Mouse (Mus musculus): ENCODE data around the gene Wdr41.

Wdr41 gene

DNA sequence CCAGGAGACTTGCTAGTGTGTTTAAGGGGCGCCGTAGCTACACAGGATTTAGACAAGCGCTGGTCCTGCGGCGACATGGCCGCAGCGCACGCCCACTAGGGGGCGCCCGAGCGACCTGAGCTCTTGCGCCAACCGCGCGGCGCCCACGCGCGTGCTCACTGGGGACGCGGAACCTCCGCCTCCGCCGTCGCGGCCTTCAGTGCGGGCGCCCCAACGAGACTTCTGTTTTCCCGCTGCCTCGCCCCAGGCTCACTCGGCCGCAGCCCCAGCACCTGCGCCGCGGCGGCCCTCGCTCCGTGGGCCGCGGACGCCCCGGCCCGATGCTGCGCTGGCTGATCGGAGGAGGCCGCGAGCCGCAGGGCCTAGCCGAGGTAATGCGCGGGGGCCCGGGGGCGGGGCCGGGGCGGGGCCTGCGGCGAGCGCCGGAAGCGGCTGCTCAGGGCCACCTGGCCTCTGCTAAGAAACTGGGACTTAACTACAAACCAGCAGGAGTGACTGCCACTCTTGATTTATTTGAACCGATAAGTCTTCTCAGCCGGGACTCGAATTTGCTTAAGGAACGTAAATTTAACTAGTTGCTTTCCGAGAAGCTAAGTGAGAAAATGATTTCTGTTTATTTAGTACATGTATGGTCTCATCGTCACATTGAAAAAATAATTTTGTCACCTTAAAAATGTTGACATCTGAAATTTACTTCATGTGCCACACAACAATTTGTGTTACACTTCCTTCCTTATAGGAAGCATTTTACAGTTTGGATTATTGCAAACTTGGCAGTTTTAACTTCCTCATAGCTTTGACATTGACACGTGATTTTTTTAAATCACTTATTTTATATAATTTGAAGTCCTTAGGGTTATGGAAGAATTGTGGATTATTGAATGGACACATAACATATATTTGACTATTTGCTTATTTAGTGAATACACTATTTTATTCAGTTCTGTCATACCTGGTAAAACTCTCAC, at the start of gene Wdr41:
Wdr41 (plus strand) TSS at position 126 of the 968 bp plus-strand sequence.
- DNase-seq, result peak; percentile 91

DNA sequence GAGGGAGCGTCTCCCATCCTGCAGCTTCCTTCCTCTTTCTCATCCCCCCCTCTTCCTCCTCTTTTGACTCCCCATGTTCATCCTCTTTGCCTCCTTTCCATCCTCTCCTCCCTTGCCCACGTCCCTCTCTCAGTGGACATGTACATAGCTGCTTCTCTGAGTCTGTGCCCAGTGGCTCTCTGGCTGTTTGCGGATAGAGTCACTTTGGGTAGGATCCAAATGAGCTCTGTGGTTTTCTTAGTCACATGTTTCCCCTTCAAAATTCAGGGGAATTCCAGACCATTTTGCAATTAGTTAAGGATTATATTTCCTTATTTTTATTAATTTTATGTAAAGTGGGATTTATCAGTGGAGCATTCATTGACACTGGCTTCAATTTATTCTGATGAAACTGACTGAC, 48.1 kb upstream of the Wdr41 start:
- no peak for DNase-seq

DNA sequence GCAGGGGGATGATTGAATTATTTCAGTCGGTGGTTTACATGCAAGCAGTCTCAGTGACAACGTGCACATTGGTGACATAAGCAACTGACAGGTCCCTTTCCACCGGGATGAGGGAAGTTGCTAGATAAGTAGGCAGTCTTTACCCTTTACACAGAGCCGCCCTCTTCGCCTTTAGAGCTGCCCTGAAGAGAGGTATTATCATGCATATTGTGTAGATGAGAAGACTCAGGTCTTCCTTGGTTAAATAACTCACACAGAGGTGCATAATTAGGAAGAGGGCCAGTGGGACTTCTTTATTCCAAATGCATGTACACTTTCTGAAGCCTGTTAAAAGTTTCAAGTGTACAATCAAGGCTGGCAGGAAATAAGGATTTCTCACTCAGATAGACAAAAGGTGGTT, 37.7 kb upstream of the Wdr41 start:
- DNase-seq, result no peak

DNA sequence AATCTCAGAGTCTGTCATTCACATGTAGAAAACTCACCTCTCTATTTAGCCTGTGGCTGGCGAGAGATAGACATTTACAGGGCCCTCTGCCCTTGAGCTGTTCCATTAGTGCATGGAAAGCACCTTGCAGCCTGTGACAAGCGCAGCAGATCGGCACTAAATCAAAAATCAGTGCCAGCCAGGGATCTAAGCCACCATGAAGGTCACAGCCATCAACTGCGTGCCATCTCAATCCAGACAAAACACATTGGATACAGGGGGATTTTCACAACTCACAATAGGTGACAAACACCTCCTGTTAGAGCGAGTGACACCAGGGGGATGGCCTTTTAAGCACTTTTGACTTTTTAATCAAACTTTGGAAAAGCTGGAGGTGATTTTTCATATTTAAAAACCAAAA, 36.0 kb upstream of the Wdr41 start:
- no peak for DNase-seq

DNA sequence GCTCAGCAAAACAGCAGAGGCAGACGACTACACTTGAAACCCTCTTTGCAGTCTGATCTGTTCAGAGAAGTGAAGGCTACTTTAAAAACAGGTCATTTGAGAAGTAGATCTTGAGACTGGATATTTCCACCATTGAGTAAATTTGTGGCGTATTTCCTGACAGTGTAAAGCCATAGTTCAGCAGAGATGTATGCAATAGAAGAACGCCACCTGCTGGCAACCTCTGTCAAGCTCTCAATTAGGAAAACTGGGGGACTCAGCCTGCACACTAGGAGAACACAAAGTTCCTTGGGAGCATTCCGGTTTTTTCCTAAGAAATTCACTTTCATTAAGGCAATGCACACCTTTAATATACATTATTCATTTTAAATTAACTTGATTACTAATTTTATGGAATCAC, 34.9 kb upstream of the Wdr41 start:
- peak; percentile 9 for DNase-seq

DNA sequence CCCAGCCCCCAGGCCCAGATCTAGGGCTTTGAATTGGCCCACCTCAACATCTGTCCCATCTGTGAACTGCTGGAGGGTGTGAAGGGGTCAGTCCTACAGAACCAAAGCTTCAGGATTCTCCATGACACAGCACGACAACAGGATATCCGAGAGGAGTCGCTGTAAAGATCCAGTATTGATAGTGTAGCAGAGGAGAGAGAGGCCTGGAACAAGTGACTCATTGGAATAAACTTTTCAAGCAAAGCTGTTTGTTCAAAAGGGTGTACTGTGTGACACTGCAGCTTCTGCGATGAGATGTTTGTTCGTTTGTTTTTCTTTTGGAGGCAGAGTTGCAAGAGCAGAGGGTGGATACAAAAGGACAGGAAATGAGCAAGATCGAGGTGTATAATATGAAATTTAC, 20.2 kb upstream of the Wdr41 start:
- no peak for DNase-seq

DNA sequence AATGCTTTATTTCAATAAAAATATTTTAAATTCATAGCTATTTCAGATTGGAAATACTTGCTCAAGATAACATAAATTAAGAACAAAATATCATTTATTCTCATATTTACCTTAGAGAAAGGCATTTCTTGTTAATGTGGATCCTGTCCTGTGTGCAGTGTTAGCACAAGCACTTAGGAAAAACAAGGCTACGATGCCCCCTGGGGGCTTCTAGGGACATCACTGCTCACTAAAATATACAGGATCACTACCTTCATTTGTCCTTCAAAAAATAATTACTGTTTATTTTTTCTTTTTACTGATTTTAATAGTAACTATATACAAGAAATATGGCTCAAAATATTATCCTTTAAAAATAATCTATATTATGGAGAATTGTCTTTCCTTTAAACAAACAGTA, 18.2 kb upstream of the Wdr41 start:
- no peak for DNase-seq

DNA sequence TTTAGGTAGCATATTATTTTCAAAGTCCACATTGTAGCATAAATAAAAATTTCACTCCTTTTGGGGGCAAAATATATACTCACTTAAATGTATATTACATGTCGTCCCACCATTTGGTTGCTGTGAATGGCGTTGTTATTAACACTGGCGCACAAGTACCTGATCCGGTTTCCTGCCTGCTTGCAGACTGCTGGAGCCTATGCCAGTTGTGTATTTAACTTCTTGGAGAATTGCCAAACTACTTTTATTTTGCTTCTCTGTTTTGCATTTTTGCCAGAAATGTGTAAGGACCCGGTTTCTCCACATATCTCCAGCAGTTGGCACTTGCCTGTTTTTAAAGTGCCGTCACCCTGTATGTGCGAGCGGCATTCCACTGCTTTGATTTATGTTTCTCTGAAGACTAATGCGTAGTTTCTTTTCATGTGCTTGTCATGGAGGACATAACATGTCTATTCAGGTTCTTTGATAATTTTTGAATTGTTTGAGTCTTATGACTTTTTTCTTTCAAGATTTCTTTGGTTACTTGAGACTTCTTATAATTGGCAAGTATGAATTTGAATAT, 6.1 kb upstream of the Wdr41 start:
- no peak for DNase-seq

DNA sequence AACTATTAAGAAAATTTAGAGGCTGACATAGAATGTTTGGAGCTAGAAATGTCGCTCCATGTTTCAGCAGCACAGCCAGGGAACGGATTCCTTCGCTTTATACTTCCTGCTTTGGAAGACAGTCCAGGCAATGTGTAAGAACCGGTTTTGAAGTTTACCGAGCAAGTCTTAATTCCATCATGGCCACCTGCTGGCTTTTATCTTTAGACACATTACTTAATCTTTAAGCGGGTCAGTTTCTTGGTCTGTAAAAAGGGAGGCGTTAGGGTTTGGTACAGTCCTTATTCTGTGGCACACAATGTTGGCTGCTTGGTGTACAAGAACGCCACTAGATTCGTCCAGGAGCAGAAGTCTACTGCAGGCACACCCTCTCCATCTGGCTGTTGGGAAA, 321 bp upstream of the Wdr41 start:
- DNase-seq, result no peak

DNA sequence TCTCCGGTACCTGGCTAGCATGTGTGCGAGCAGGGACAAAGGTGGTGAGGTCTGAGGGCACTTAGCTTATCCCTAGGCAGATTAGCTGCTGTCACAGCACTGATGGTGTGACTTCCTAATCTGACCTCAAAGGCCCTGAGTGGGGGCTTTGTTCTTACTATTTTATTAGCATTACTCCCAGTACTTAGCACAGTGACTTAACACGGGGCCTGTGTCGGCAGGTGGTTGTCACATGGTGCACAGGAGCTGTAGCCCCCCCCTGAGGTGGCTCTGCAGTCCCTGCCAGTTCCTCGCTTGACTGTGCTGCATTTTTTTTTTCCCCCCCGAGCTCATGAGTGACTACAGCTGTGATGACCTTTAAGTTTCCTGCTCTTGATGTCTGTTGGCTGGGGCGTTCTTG, 2.9 kb downstream of the Wdr41 start:
- DNase-seq, result no peak

DNA sequence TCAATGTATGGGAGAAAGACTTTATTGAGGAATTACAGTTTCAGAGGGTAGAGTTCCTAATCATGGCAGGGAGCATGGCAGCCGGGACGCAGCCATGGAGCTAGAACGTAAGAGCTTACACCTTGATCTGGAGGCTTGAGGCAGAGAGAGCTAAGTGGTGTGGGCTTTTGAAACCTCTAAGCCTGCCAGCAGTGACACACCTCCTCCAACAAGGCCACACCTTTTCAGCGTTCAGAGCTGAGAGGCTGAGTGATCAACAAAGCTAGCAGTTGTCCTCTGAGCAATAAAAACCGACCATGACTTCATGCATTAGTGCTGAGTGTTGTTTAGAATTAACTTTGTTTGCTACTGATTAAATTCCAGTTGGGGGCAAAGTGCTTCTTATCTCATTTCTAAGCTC, 14.4 kb downstream of the Wdr41 start:
- no peak for DNase-seq

DNA sequence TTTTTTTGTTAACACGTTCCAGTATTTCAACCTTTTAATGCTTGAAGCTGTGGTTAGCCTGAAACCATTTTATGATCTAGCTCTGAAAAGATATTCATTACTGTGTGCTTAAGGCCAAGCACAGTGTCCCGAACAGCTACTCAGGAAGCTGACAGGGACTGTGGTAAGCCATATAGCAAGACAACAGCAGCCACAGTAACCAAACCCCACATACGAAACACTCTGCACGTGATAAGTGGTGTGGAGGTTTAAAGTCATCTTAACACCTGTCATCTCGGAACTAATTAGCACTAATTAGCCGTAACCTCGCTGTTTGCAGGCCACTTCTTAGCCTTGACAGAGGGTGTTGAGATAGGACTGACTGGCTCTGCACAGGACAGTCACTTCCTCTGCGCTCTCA, 31.1 kb downstream of the Wdr41 start:
- no peak for DNase-seq

DNA sequence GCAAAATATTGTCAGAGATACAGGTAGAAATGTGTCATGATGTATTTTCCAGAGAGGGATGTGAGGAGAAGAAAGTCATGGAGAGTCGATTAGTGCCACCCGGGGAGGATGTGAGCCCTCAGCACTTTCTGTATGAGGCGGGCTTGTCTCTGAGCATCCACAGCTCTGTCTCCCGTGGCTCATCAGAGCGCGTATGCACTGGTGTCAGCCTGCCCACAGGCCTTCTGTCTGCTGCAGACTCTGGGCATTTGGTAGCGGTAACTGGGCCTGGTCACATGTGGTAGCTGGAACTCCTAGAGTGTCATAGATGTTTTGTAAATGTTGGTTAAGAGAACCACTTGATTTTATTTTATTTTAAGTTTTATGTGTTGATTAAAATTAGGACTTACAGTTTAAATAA, 33.1 kb downstream of the Wdr41 start:
- no peak for DNase-seq

DNA sequence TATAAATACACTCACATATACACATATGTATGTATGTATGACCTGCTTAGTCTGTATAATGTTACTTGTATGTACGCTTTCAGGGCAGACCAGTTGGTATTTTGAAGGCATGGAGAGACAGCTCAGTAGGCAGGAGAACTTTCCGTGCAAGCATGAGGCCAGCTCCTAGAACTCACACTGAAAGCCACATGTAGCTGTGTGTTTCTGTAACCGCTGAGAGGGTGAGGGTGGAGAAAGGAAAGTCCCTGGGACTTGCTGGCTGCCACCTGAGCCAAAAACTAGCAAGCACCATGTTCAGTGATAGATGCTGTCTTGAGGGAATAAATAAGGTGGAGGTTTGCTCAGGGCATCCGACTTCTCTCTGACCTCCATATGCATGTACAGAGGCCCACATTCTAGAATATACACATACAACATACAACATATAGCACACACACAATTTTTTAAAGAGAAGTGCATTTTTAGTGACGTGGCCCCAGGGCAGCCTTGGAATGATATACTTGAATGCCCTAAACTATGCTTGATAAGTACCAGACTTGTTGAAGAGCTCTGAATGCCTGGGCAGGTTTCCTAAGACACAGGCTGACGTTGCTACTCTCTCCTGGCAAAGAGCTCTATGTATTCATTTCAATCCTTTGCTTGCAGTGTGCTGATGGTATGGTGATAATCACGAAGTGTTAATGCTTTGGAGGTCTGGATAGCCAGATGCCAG, 35.6 kb downstream of the Wdr41 start:
- DNase-seq, result no peak

DNA sequence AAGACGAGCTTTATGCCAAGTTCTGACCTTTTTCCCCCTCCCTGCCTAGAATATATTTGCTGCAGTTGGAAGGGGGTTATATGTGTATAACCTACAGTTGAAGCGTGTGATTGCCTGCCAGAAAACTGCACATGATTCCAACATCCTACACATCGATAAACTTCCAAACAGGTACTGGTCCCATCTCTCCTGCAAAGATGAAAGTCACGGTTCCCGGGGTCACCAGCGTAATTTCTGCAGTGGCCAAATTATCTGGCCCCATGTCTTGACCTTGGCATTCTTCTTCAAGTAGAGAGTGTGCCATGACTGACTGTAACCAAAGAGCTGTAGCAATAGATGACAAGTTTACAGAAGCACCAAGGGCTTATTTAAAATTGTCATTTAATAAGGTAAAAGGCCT, 41.1 kb downstream of the Wdr41 start:
- no peak for DNase-seq

DNA sequence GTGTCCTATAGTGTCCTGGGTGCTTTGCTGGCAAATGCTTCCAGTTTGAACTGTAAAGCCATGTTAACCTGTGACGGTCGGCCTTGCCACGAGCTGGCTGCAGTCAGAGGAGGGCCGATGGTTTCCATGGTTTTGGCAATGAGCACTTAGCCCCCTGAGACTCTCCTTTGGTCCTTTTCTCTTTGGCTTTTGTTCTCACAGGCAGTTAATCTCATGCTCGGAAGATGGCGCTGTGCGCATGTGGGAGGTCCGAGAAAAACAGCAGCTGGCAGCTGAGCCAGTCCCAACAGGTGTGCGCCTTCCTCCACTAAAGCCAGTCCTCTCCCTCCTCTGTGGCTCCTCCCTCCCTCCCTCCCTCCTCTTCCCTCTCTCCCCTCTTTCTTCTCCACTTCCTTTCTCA, 41.8 kb downstream of the Wdr41 start:
- peak; percentile 40 for DNase-seq

DNA sequence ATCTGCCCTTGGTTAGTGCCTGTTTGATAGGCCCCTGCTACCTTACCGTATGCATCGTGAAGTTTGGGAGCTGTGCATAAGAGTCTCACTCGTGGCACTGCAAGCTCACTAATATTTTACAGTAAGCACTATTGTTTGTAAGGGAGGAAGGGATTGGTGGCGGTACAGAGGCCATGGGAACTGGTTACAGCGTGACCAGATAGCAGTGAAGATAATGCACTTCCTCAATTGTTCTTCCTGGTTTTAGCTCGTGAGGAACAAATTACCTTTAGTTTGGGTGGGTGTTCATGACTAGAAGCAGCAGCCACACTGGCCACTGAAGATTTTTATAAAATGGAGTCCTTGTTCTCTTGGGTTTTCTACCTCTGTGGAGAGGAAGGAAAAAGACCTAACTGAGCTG, 43.2 kb downstream of the Wdr41 start:
- no peak for DNase-seq

DNA sequence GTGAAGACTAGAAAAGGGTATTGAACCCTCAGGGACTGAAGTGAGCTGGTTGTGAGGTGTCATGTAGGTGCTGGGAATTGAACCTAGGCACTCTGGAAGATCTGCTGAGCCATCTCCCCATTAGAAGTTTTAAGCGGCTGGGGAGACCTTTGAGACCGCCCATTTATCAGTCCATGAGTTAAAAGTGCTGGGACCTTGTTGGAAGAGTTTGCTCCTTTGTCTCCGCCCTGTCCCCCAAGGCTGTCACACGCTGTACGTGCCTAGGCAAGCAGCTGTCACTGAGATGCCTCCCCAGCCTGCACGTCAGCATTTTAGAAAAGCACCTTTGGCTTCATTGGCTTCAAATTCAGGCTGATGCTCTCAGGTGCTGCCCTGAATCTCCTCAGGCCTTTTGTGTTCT, 44.1 kb downstream of the Wdr41 start:
- no peak for DNase-seq

DNA sequence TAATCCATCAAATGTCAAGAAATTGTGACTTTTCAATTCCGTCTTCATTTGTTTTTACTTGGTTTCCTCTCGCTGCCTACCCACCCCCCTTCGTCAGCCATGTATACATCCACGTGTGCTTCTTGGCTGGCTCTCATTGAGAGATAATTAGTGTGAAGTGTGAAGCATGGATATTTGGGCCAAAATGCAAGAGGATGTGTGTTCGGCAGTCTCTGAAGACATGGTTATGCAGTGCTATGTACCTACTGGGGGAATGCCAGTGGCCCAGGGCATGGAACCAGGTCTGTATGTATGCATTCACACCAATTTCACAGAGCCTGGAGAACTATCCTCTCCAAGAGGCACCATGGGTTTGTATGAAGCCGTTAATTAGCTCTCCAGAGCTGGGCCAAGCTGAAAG, 54.7 kb downstream of the Wdr41 start:
- no peak for DNase-seq

DNA sequence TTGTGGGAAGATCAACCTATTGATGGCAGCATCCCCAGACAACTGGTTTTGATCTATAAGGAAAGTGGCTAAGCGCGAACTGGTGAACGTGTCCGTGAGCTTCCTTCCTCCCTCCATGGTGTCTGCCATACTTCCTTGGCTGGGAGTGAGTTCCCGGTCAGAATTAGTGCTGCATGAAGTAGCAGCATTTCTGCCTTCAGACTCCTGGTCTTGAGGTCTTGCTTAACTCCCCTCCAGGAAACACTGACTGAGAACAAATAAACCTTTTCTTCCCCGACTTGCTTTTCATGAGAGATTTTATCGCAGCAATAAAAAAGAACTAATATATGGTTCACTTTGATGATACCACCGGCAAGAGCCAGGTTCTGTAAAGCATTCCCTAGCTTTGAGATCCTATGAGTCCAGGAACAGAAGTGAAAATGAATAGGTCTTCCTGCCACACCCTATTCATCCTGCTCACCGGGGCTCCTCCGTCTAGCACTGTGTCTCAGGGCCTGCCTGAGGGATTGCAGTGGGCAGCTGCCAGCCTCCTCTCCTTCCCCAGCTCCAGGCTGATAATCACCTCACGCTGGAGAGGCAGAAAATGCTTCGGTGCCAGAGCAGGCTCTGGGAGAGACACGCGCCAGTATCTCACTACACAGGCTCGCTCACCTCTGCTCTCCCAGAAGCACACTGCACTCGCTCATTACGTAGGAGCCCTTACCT, 56.1 kb downstream of the Wdr41 start:
- no peak for DNase-seq

DNA sequence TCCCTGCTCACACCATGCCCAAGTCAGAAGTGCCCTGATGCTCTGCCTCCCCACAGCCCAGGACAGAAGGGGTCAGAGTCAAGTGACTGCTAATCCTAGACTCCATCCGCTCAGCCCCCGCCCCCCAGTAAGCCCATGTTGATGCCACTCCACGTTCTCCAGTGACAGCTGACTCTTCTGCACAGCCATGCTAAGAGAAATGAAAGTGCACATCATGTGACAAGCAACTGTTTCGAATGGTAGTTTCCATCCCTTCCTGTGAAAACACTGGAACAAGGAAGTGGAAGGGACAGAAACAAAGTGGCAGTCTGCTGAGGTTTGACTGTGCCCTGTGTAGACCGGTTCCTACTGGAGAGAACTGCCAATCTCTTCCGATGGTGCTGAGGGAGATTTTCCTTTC, 56.8 kb downstream of the Wdr41 start:
- DNase-seq, result no peak

DNA sequence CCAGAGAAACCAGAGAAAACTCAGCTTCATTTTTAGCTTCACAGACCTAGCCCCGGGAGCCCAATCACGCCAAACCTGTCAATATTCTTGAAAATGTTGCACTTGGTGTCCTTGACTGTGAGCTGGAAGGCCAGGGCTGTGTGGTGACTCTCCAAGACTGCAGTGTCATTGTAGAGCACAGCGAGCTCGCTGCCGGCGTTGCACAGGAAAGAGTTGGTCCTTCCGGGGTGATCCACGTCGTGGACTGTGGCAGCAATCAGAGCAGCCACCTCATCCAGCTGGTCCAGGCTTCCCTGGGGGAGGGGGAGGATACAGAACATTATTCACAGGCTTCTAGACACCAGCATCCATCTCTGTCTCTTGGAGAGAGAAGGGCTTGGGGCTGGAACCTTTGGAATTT, 58.0 kb downstream of the Wdr41 start:
- no peak for DNase-seq

DNA sequence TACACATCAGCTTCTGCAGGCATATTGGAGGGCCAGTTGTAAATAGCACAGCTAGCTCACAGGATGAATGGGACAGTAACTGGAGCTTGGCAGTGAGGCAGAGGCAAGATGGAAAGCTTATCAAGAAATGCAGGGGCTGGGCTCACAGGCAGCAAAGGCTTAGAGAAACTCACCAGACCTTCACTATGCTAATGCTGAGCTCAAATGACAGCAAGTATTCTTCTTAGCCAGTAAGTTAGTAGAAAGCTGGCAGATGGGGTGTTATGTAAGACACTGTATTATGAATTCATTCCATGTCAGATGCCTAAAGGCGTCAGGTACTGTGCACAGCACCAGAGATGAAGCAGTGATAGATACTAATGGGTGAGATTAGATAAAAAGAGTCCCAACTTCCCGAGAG, 58.6 kb downstream of the Wdr41 start:
- no peak for DNase-seq
